Mouse (Mus musculus) kidney, adult 2 months (tissue): Measurements from ENCODE around the gene Mei1.

Experiments used
- CTCF ChIP-seq: fragments of 200-500 bp; conservative IDR thresholded peaks from 2 replicates; pipeline ENCODE4 v1.5.1; 2011; ENCODE audit warnings: low read depth, mild to moderate bottlenecking, control low read depth, low read length, moderate library complexity, mixed read lengths; ENCODE audit not compliant: insufficient read depth, insufficient read length
- POLR2A ChIP-seq: fragments of 200-500 bp; IDR thresholded peaks from one replicate; pipeline ENCODE4 v1.6.1; 2011; ENCODE audit warnings: low read depth, low read length, control low read depth

DNA sequence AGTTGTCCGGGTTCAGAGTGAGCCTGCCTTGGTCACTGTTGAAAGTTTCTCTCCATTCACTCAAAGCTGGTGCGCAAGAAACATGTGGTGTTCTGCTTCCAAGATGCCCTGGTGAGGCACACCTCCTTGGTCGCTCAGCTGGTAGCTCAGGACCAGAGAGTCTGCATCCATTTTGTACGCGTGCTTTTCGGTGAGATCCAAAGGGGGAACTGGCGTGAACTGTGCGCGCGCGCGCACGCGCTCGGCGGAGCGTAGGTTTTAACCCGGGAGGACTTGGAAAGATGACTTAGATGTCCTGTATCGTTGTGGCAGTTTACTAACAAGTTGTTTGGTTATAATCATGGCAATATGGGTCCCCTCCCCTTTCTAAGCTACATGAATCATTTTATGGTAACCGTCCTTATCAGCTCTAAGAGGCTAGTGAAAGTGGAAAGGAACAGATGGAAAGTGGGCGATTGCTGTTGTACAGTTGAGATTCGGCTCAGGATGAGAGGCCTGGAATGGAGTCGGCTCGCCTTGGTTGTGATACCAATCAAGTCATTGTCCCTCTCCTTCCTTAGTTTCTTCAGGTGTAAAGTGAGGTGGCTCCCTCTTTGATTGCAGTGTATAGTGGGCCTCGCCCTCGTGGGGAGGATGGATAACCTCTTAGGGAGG lies 2.1 kb downstream of the Mei1 start:
- TF ChIP-seq POLR2A (no peak), CTCF (no peak)
